Mouse (Mus musculus): ENCODE measurements around the gene Alpi.

GRCm38 (mm10) chr1:87050700-87051099, 50.7 kb downstream of the Alpi start:
- TF ChIP-seq POLR2A (IDR thresholded peaks at IDR 0.05; ENCODE audit: borderline replicate concordance, extremely low read depth, insufficient read depth, insufficient read length, poor library complexity, severe bottlenecking) (no peak), CTCF (IDR thresholded peaks at IDR 0.05; ENCODE audit: borderline replicate concordance, extremely low read depth, insufficient read depth, insufficient read length) (no peak)
